Mouse (Mus musculus): ENCODE data around the gene Capn8. TPM values are rescaled to one million over a fixed set of nuclear protein-coding genes. Genes with fewer than 3 reads are reported as not detected.
A peak's percentile ranks its signal among the peaks of the same experiment; 100 is the strongest.
"Not testable (repeated sequence)": the region's sequence is repeated elsewhere in the genome, so short reads cannot be mapped to it uniquely, and the experiment has no call there.

The Capn8 gene
- polyA plus RNA-seq, 1 experiment from 2014 or later = 0.06 TPM

DNA sequence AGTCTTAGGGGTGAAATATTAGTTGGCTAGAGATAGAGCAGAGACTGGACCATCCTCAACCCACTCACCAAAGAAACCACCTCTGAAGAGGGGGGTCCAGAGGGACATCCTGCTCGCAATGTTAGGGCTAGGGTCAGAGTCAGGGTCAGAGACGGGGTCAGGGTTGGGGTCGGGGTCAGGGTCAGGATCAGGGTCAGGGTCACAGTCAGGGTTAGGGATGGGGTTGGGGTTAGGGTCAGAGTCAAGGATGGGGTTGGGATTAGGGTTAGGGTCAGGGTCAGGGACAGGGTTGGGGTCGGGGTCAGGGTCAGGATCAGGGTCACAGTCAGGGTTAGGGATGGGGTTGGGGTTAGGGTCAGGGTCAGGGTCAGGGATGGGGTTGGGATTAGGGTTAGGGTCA lies 64.4 kb downstream of the Capn8 start:
- Histone ChIP-seq H3K9me3 (no peaks in the 10 kb centered on the region), H3K27me3 (no peaks in the 10 kb centered on the region), H3K4me1 (no peaks in the 10 kb centered on the region), H3K27ac (replicated peaks) (no peak overlapping the region), H3K36me3 (no peaks in the 10 kb centered on the region), H3K4me3 (no peak overlapping the region), H3K4me2 (replicated peaks) (no peak overlapping the region), H3K9ac (replicated peaks) (no peak overlapping the region)
- no peak for ATAC-seq (ENCODE audit: low FRiP score, low read depth)
- WGBS = 86% methylated on average over 4 of the region's 4 CpGs

DNA sequence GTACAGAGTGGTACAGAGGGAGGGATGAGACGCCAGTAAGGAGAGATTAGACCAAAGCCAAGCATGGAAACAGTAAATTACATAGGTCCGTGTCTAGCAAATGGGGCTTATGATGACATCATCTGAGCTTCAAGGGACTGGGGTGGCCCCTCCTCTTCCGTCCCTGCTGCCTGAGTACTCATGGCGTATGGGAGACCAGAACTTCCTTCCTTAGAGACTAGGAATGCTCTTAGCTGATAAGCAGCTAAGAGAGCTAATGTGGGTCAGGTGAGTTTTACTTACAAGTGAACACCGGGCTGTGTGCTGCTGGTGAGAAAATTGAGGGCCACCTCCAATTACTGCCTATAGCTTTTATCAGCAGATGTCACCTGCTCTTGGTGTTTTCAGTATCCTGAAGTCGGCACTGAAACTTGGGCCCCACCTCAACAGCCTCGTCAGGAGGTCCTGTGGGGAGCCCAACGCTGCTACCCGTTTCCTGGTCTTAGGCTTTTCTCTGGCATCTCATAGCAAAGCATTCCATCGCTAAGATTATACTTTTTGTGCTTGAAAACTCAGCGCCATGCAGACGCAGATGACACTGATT lies 69.0 kb downstream of the Capn8 start:
- no peak for ATAC-seq (ENCODE audit: low FRiP score, low read depth)
- H3K27me3 ChIP-seq = no peaks in the 10 kb centered on the region
- peaks cover 4% of the 10 kb centered on the region for H3K4me1 ChIP-seq
- 86% methylated on average over 12 of the region's 12 CpGs for WGBS
- no peak overlapping the region for H3K4me2 ChIP-seq (replicated peaks)
- H3K27ac ChIP-seq (replicated peaks) = no peak overlapping the region
- no peak overlapping the region for H3K4me3 ChIP-seq
- no peaks in the 10 kb centered on the region for H3K9me3 ChIP-seq
- no peak overlapping the region for H3K9ac ChIP-seq (replicated peaks)
- no peaks in the 10 kb centered on the region for H3K36me3 ChIP-seq

GRCm38 (mm10) chr1:182639016-182639415 lies 74.2 kb downstream of the Capn8 start:
- Histone ChIP-seq H3K36me3 (no peaks in the 10 kb centered on the region), H3K27me3 (0 out of 2 replicates have a peak, but pooled peaks cover 4% of the 10 kb centered on the region), H3K4me3 (no peak overlapping the region), H3K9me3 (no peaks in the 10 kb centered on the region), H3K4me2 (replicated peaks) (no peak overlapping the region), H3K27ac (replicated peaks) (no peak overlapping the region), H3K4me1 (peaks cover 20% of the 10 kb centered on the region), H3K9ac (replicated peaks) (no peak overlapping the region)
- WGBS = 69% methylated on average over 7 of the region's 7 CpGs
- no peak for ATAC-seq (ENCODE audit: low FRiP score, low read depth)

- Histone ChIP-seq H3K36me3 (no peaks in the 10 kb centered on the region), H3K27ac (replicated peaks) (no peak overlapping the region), H3K9me3 (no peaks in the 10 kb centered on the region), H3K4me3 (no peak overlapping the region), H3K9ac (replicated peaks) (no peak overlapping the region), H3K4me2 (replicated peaks) (no peak overlapping the region), H3K4me1 (peaks cover 20% of the 10 kb centered on the region), H3K27me3 (0 out of 2 replicates have a peak, but pooled peaks cover 4% of the 10 kb centered on the region)
- WGBS = 87% methylated on average over 5 of the region's 5 CpGs
- ATAC-seq (ENCODE audit: low FRiP score, low read depth) = no peak
Measured at GRCm38 (mm10) chr1:182639456-182639855, 74.6 kb downstream of the Capn8 start.

- no peaks in the 10 kb centered on the region for H3K9me3 ChIP-seq
- WGBS = 74% methylated on average over 4 of the region's 4 CpGs
- H3K9ac ChIP-seq (replicated peaks) = no peak overlapping the region
- no peak overlapping the region for H3K4me3 ChIP-seq
- peaks cover 26% of the 10 kb centered on the region for H3K4me1 ChIP-seq
- H3K4me2 ChIP-seq (replicated peaks) = no peak overlapping the region
- 0 out of 2 replicates have a peak, but pooled peaks cover 4% of the 10 kb centered on the region for H3K27me3 ChIP-seq
- H3K27ac ChIP-seq (replicated peaks) = no peak overlapping the region
- H3K36me3 ChIP-seq = no peaks in the 10 kb centered on the region
- no peak for ATAC-seq (ENCODE audit: low FRiP score, low read depth)
Measured at GRCm38 (mm10) chr1:182640094-182640493, 75.3 kb downstream of the Capn8 start.

- ATAC-seq (ENCODE audit: low FRiP score, low read depth) = no peak
- no peaks in the 10 kb centered on the region for H3K36me3 ChIP-seq
- no peaks in the 10 kb centered on the region for H3K9me3 ChIP-seq
- no peak overlapping the region for H3K4me2 ChIP-seq (replicated peaks)
- H3K27me3 ChIP-seq = 0 out of 2 replicates have a peak, but pooled peaks cover 4% of the 10 kb centered on the region
- no peak overlapping the region for H3K4me3 ChIP-seq
- H3K9ac ChIP-seq (replicated peaks) = no peak overlapping the region
- peaks cover 40% of the 10 kb centered on the region for H3K4me1 ChIP-seq
- WGBS = 35% methylated on average over 2 of the region's 2 CpGs
- H3K27ac ChIP-seq (replicated peaks) = no peak overlapping the region
Measured at GRCm38 (mm10) chr1:182642779-182643178, 78.0 kb downstream of the Capn8 start.

DNA sequence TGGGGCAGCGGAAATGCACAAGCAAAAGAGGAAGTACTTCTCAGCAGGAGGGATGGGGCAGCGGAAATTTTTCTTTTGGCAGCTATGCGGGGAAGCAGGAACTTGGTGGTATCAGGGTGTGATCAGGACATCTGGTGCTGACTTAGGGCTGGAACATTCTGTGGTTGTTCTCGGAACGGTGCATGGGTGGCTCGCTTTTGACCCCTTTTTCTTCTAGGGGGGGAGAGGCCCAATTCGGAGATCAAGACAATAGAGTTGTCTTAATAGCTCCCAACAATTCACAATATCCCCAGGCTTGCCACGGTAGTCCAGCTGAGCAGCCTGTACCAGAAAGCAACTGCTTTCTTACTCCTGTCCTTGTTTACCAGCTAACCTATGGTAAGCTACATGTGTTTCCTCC lies 79.6 kb downstream of the Capn8 start:
- not testable (repeated sequence) for H3K4me3 ChIP-seq; H3K36me3 ChIP-seq; H3K9me3 ChIP-seq; H3K4me2 ChIP-seq (replicated peaks); H3K9ac ChIP-seq (replicated peaks); ATAC-seq (ENCODE audit: low FRiP score, low read depth); H3K27me3 ChIP-seq
- WGBS = 76% methylated on average over 8 of the region's 8 CpGs
- Histone ChIP-seq H3K4me1 (peaks cover 31% of the 10 kb centered on the region), H3K27ac (replicated peaks) (0 out of 2 replicates have a peak overlapping the region, but pooled peaks have one; percentile 46)

DNA sequence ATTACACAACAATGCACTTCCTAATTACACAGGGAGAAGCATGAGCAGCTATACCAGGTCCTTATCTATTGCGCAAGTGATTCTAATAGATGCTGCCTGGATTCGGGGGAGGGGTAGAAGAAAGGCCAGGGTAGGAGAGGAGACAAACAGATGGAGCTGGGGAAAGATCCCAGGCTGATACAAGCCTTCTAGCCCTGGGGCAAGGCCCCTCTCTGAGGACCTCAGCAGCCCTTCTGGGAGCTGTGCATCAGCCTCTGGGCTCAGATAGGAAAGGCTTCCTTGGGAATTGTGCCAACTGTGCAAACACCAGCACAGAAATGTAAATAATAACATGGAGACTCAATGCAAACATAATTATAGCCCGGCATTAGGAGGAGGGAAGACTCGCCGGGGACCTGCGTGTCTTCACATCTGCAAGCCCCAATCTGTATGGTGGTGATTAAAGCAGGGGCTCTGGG lies 80.4 kb downstream of the Capn8 start:
- Histone ChIP-seq H3K27ac (replicated peaks) (peak overlapping the region; percentile 46; the same call in 1 of the 2 replicates), H3K36me3 (no peaks in the 10 kb centered on the region), H3K9me3 (no peaks in the 10 kb centered on the region), H3K4me1 (peaks cover 31% of the 10 kb centered on the region), H3K4me2 (replicated peaks) (no peak overlapping the region), H3K9ac (replicated peaks) (no peak overlapping the region), H3K4me3 (no peak overlapping the region), H3K27me3 (0 out of 2 replicates have a peak, but pooled peaks cover 4% of the 10 kb centered on the region)
- peak; percentile 65; the same call in 1 of the 2 replicates for ATAC-seq (ENCODE audit: low FRiP score, low read depth)
- 52% methylated on average over 6 of the region's 6 CpGs for WGBS

GRCm38 (mm10) chr1:182646796-182647195 lies 82.0 kb downstream of the Capn8 start:
- no peak for ATAC-seq (ENCODE audit: low FRiP score, low read depth)
- Histone ChIP-seq H3K9me3 (no peaks in the 10 kb centered on the region), H3K27me3 (0 out of 2 replicates have a peak, but pooled peaks cover 4% of the 10 kb centered on the region), H3K4me1 (peaks cover 31% of the 10 kb centered on the region), H3K4me3 (no peak overlapping the region), H3K9ac (replicated peaks) (no peak overlapping the region), H3K36me3 (no peaks in the 10 kb centered on the region), H3K4me2 (replicated peaks) (no peak overlapping the region), H3K27ac (replicated peaks) (peak overlapping the region; percentile 40; the same call in 1 of the 2 replicates)
- 22% methylated on average over 3 of the region's 3 CpGs for WGBS

DNA sequence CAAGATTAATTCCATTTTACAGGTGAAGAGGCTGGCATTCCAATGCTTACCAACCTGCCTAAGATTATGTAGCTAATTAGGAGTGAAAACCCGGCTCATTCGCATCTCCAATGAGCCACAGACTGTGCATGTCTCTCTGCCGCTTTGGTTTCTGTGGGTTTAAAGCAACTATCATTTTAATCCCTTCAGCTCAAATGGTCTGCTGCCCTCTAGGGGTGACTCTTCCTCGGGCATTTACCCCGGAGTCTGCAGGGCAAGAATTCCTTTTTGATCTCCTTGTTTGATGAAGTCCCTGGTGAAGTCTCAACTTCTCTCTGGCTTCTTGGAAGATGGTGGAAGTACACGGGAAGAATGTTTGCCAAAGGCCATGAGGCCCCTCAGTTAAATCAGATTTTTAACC lies 93.0 kb downstream of the Capn8 start:
- WGBS = 21% methylated on average over 6 of the region's 6 CpGs
- ATAC-seq (ENCODE audit: low FRiP score, low read depth) = no peak
- Histone ChIP-seq H3K36me3 (no peaks in the 10 kb centered on the region), H3K9me3 (no peaks in the 10 kb centered on the region), H3K4me1 (no peaks in the 10 kb centered on the region), H3K27me3 (no peaks in the 10 kb centered on the region), H3K4me3 (no peak overlapping the region), H3K9ac (replicated peaks) (no peak overlapping the region), H3K4me2 (replicated peaks) (no peak overlapping the region), H3K27ac (replicated peaks) (no peak overlapping the region)

GRCm38 (mm10) chr1:182660365-182660764 lies 95.6 kb downstream of the Capn8 start:
- H3K27me3 ChIP-seq = no peaks in the 10 kb centered on the region
- no peak overlapping the region for H3K4me2 ChIP-seq (replicated peaks)
- H3K4me3 ChIP-seq = no peak overlapping the region
- H3K36me3 ChIP-seq = no peaks in the 10 kb centered on the region
- H3K27ac ChIP-seq (replicated peaks) = no peak overlapping the region
- WGBS = 77% methylated on average over 7 of the region's 7 CpGs
- no peaks in the 10 kb centered on the region for H3K9me3 ChIP-seq
- peaks cover 3% of the 10 kb centered on the region; the same call in 1 of the 2 replicates for H3K4me1 ChIP-seq
- ATAC-seq (ENCODE audit: low FRiP score, low read depth) = no peak
- no peak overlapping the region for H3K9ac ChIP-seq (replicated peaks)

- Histone ChIP-seq H3K36me3 (no peaks in the 10 kb centered on the region), H3K27ac (replicated peaks) (no peak overlapping the region), H3K9me3 (no peaks in the 10 kb centered on the region), H3K27me3 (no peaks in the 10 kb centered on the region), H3K4me1 (peaks cover 3% of the 10 kb centered on the region; the same call in 1 of the 2 replicates), H3K4me3 (no peak overlapping the region), H3K4me2 (replicated peaks) (no peak overlapping the region), H3K9ac (replicated peaks) (no peak overlapping the region)
- 35% methylated on average over 11 of the region's 11 CpGs for WGBS
- no peak for ATAC-seq (ENCODE audit: low FRiP score, low read depth)
Measured at GRCm38 (mm10) chr1:182663671-182664070, 98.9 kb downstream of the Capn8 start.

GRCm38 (mm10) chr1:182664841-182665240 lies 100.0 kb downstream of the Capn8 start:
- no peak overlapping the region for H3K4me3 ChIP-seq
- H3K4me2 ChIP-seq (replicated peaks) = no peak overlapping the region
- WGBS = 33% methylated on average over 4 of the region's 4 CpGs
- H3K27ac ChIP-seq (replicated peaks) = no peak overlapping the region
- no peaks in the 10 kb centered on the region for H3K9me3 ChIP-seq
- no peak overlapping the region for H3K9ac ChIP-seq (replicated peaks)
- peaks cover 7% of the 10 kb centered on the region for H3K4me1 ChIP-seq
- no peaks in the 10 kb centered on the region for H3K36me3 ChIP-seq
- ATAC-seq (ENCODE audit: low FRiP score, low read depth) = no peak
- no peaks in the 10 kb centered on the region for H3K27me3 ChIP-seq

All from midbrain, embryonic 12.5 days (tissue).